ENCODE assay signal across 9 mouse cellular contexts in genomic region chr1:90999911-91000601, GRCm38 (mm10). TPM values are rescaled to one million over a fixed set of nuclear protein-coding genes. Genes with fewer than 3 reads are reported as not detected.
DNase-seq lines count a peak whose midpoint lies in the region; ATAC-seq and TF ChIP-seq lines count a peak whose summit lies in the region.
"Had no signal": no experiment of that assay in that cellular context is flagged by ENCODE, and none has a peak within 500 bp of the region (broad histone marks: within the 10 kb centered on the region; RNA-seq: fewer than 3 reads in every experiment).

No protein-coding gene starts in this region.

- H3K27me3 ChIP-seq in heart, embryonic 16.5 days (ENCODE audit: control insufficient read depth, insufficient read depth, low read length): no peaks in the 10 kb centered on the region
- H3K27me3 ChIP-seq in liver, embryonic 11.5 days (replicated peaks; ENCODE audit: control insufficient read depth, insufficient read depth, low read length): peaks cover 19% of the 10 kb centered on the region

- no peak for TF ChIP-seq POLR2A in lung, adult 2 months (IDR thresholded peaks at IDR 0.05; ENCODE audit: borderline replicate concordance, extremely low read depth, low read depth, low read length)

- peaks cover 4% of the 10 kb centered on the region; the same call in 1 of the 2 replicates for H3K9me3 ChIP-seq in heart, embryonic 16.5 days (replicated peaks; ENCODE audit: control insufficient read depth, low read length)
- H3K9me3 ChIP-seq in liver, embryonic 11.5 days (ENCODE audit: control insufficient read depth, low read length): 0 out of 2 replicates have a peak, but pooled peaks cover 2% of the 10 kb centered on the region

- H3K4me2 ChIP-seq in heart, embryonic 16.5 days (ENCODE audit: low read depth, low read length): peak overlapping the region; percentile 71
- peak overlapping the region; percentile 90 for H3K4me2 ChIP-seq in liver, embryonic 11.5 days

- peaks cover 33% of the 10 kb centered on the region for H3K4me1 ChIP-seq in brown adipose tissue, adult 24 weeks (ENCODE audit: control insufficient read depth, insufficient read depth, insufficient read length, low read length)
- H3K4me1 ChIP-seq in heart, embryonic 16.5 days (ENCODE audit: control insufficient read depth, insufficient read depth, low read length): peaks cover 46% of the 10 kb centered on the region
- H3K4me1 ChIP-seq in liver, embryonic 11.5 days (replicated peaks; ENCODE audit: control insufficient read depth, insufficient read depth, low read length): 0 out of 2 replicates have a peak, but pooled peaks cover 7% of the 10 kb centered on the region
- H3K4me1 ChIP-seq in lung, adult 2 months (ENCODE audit: control insufficient read depth, insufficient read depth, low read length): peaks cover 12% of the 10 kb centered on the region

- DNase-seq in 416B (ENCODE audit: low read depth): peak; percentile 41
- no peak for DNase-seq in liver, embryonic 11.5 days (ENCODE audit: low spot score)
- no peak for DNase-seq in cerebellum, adult 11-12 months
- DNase-seq in lung, adult 2 months: no peak
- DNase-seq in left cerebral cortex, postnatal 14 days (ENCODE audit: low spot score in 2 of 2): no peak

- H3K27ac ChIP-seq in brown adipose tissue, adult 24 weeks (replicated peaks; ENCODE audit: low read depth, low read length): no peak overlapping the region
- H3K27ac ChIP-seq in heart, embryonic 16.5 days (ENCODE audit: low read length): peak overlapping the region; percentile 95
- H3K27ac ChIP-seq in liver, embryonic 11.5 days (ENCODE audit: low read depth, low read length): no peak overlapping the region

- H3K4me3 ChIP-seq in brown adipose tissue, adult 24 weeks (ENCODE audit: insufficient read depth, low read depth, low read length): peak overlapping the region; percentile 91
- peak overlapping the region; percentile 95 for H3K4me3 ChIP-seq in heart, embryonic 16.5 days (ENCODE audit: low read length)
- H3K4me3 ChIP-seq in liver, embryonic 11.5 days (ENCODE audit: low read depth, low read length): peak overlapping the region; percentile 61; the same call in 1 of the 2 replicates
- no peak overlapping the region for H3K4me3 ChIP-seq in lung, adult 2 months (replicated peaks; ENCODE audit: extremely low read depth, low read depth, low read length)

- 31% methylated on average over 10 of the region's 10 CpGs for WGBS in heart, embryonic 16.5 days
- 60% methylated on average over 10 of the region's 10 CpGs for WGBS in liver, embryonic 11.5 days
- WGBS in lung, adult 2 months: 49% methylated on average over 10 of the region's 10 CpGs

- intact Hi-C loops in left cerebral cortex, postnatal 14 days (cut with DNase I): no loop called here

- no peaks in the 10 kb centered on the region for H3K36me3 ChIP-seq in heart, embryonic 16.5 days (ENCODE audit: control insufficient read depth, insufficient read depth)
- no peaks in the 10 kb centered on the region for H3K36me3 ChIP-seq in liver, embryonic 11.5 days (ENCODE audit: control insufficient read depth, insufficient read depth, low read length)

- H3K9ac ChIP-seq in heart, embryonic 16.5 days (ENCODE audit: low read length): peak overlapping the region; percentile 100
- H3K9ac ChIP-seq in liver, embryonic 11.5 days (ENCODE audit: low read depth, low read length): no peak overlapping the region

- peak; percentile 68 for ATAC-seq in heart, embryonic 16.5 days (replicated peaks; ENCODE audit: extremely low read depth, insufficient read depth, low FRiP score)
- ATAC-seq in liver, embryonic 11.5 days (replicated peaks; ENCODE audit: low FRiP score): no peak
- no peak for ATAC-seq in megakaryocyte progenitor cell, adult 5-6 weeks (replicated peaks; ENCODE audit: poor library complexity)

- no peak for TF ChIP-seq CTCF in lung, adult 2 months (IDR thresholded peaks at IDR 0.05; ENCODE audit: insufficient read depth, low read length)

RNA-seq across cellular contexts. Expression of gene Lrrfip1, which starts 1.5 kb away (rescaled TPM):
- polyA plus RNA-seq in brown adipose tissue, adult 24 weeks (2012; ENCODE audit: insufficient read depth, insufficient read length, missing spikeins): 11.7 and 13.8 TPM in 2 replicates
- polyA plus RNA-seq in heart, embryonic 16.5 days (2015; fragmentation: Nextera tagmentation; extraction: Ambion mirVana): 156 TPM in 2 replicates
- polyA plus RNA-seq in liver, embryonic 11.5 days (2014; fragmentation: Nextera tagmentation; extraction: Ambion mirVana): 26.5 and 29.1 TPM in 2 replicates
- 70.8 and 70.9 TPM in 2 replicates for total RNA-seq in megakaryocyte progenitor cell, adult 5-6 weeks (2015)
- 121 and 127 TPM in 2 replicates for total RNA-seq in megakaryocyte progenitor cell, adult 5-6 weeks (2017)
- 30.5 and 38.1 TPM in 2 replicates for polyA plus RNA-seq in lung, adult 2 months (2012; rRNA removed)
- 10 to 100 TPM; 73.3 to 77.0 TPM for total RNA-seq in left cerebral cortex, postnatal 14 days (2021)

RNA-seq across cellular contexts. Expression of gene Rab17, which starts 30.6 kb away (rescaled TPM):
- not detected in 2 replicates for polyA plus RNA-seq in brown adipose tissue, adult 24 weeks (2012; ENCODE audit: insufficient read depth, insufficient read length, missing spikeins)
- 3.8 and 4.6 TPM in 2 replicates for polyA plus RNA-seq in heart, embryonic 16.5 days (2015; fragmentation: Nextera tagmentation; extraction: Ambion mirVana)
- polyA plus RNA-seq in liver, embryonic 11.5 days (2014; fragmentation: Nextera tagmentation; extraction: Ambion mirVana): 3.6 and 5.0 TPM in 2 replicates
- 0.69 and 1.0 TPM in 2 replicates for total RNA-seq in megakaryocyte progenitor cell, adult 5-6 weeks (2015)
- total RNA-seq in megakaryocyte progenitor cell, adult 5-6 weeks (2017): 2.3 and 3.0 TPM in 2 replicates
- polyA plus RNA-seq in lung, adult 2 months (2012; rRNA removed): 1.2 and 1.7 TPM in 2 replicates
- total RNA-seq in left cerebral cortex, postnatal 14 days (2021): under 1 TPM in 1 of 2 experiments, not detected in 1; 0.59 TPM

RNA-seq across cellular contexts. Expression of gene Prlh, which starts 47.1 kb away (rescaled TPM):
- polyA plus RNA-seq in brown adipose tissue, adult 24 weeks (2012; ENCODE audit: insufficient read depth, insufficient read length, missing spikeins): not detected in 2 replicates
- not detected in 2 replicates for polyA plus RNA-seq in heart, embryonic 16.5 days (2015; fragmentation: Nextera tagmentation; extraction: Ambion mirVana)
- polyA plus RNA-seq in liver, embryonic 11.5 days (2014; fragmentation: Nextera tagmentation; extraction: Ambion mirVana): not detected in 2 replicates
- not detected in 2 replicates for total RNA-seq in megakaryocyte progenitor cell, adult 5-6 weeks (2015)
- total RNA-seq in megakaryocyte progenitor cell, adult 5-6 weeks (2017): not detected in 2 replicates
- not detected in 2 replicates for polyA plus RNA-seq in lung, adult 2 months (2012; rRNA removed)
- total RNA-seq in left cerebral cortex, postnatal 14 days (2021): not detected
- total RNA-seq: liver, adult 2 months had no signal
- polyA plus RNA-seq: liver, adult 2 months had no signal
